Mouse (Mus musculus): ENCODE measurements at regions not wholly inside any gene's neighbourhood (a gene's known extent, or its start where the extent isn't known, plus 50 kb on each side); places are given as distances from the start of the nearest gene placed in this dataset.

- TF ChIP-seq CTCF (IDR thresholded peaks at IDR 0.05; ENCODE audit: low read depth, low read length) = no peak
- no peak for TF ChIP-seq POLR2A (IDR thresholded peaks at IDR 0.05; ENCODE audit: insufficient read depth, low read length)
These were observed 263.6 kb downstream of the CK137956 start for GRCm38 (mm10) chr4:127707126-127707525.
